Mouse (Mus musculus) liver, embryonic 16.5 days (tissue): ENCODE results near the gene S1pr3. TPM values are rescaled to one million over a fixed set of nuclear protein-coding genes. Genes with fewer than 3 reads are reported as not detected.
A peak's percentile ranks its signal among the peaks of the same experiment; 100 is the strongest.

ENCODE experiments used
- ATAC-seq: fragments of 200-750 bp; cut with Nextera tagmentation; 2 replicates; pipeline ENCODE4 v1.8.0; 2017; ENCODE audit warnings: low read depth, mild to moderate bottlenecking, moderate number of reproducible peaks, moderate library complexity
- H3K27ac ChIP-seq: fragments of 300-500 bp; sonication (generic); 2 replicates; pipeline ENCODE4 v1.5.1; 2014; ENCODE audit warnings: mild to moderate bottlenecking, low read length
- H3K27me3 ChIP-seq: fragments of 300-500 bp; sonication (generic); 2 replicates; pipeline ENCODE4 v1.6.1; 2014; ENCODE audit warnings: low read depth, low read length, mixed read lengths; ENCODE audit not compliant: control insufficient read depth, insufficient read depth
- H3K36me3 ChIP-seq: fragments of 300-500 bp; sonication (generic); 2 replicates; pipeline ENCODE4 v1.6.1; 2014; ENCODE audit warnings: mild to moderate bottlenecking; ENCODE audit not compliant: control insufficient read depth, insufficient read depth
- H3K4me1 ChIP-seq: fragments of 300-500 bp; sonication (generic); 2 replicates; pipeline ENCODE4 v1.6.1; 2014; ENCODE audit warnings: low read depth, low read length, mixed read lengths; ENCODE audit not compliant: control insufficient read depth
- H3K4me2 ChIP-seq: fragments of 300-500 bp; sonication (generic); 2 replicates; pipeline ENCODE4 v1.6.1; 2014; ENCODE audit warnings: low read depth, low read length, mixed read lengths
- H3K4me3 ChIP-seq: fragments of 300-500 bp; sonication (generic); 2 replicates; pipeline ENCODE4 v1.5.1; 2014; ENCODE audit warnings: low read depth, mild to moderate bottlenecking, low read length
- H3K9ac ChIP-seq: fragments of 300-500 bp; sonication (generic); 2 replicates; pipeline ENCODE4 v1.6.1; 2014; ENCODE audit warnings: low read depth, low read length
- H3K9me3 ChIP-seq: fragments of 300-500 bp; sonication (generic); replicated peaks from 2 replicates; pipeline ENCODE4 v1.6.1; 2016; ENCODE audit warnings: low read length; ENCODE audit not compliant: control insufficient read depth
- WGBS: fragments of 180-500 bp; shearing (Covaris S2); extraction: QIAGEN DNeasy Blood & Tissue Kit; methylation state at CpG from one replicate; pipeline ENCODE4 v1.1.7; 2014; ENCODE audit not compliant: insufficient replicate concordance; 5-methylcytosine and 5-hydroxymethylcytosine counted together
- polyA plus RNA-seq: library from polyadenylated mRNA; unstranded; fragments of >200 nt; fragmentation: Nextera tagmentation; extraction: Ambion mirVana; gene quantifications from 2 replicates; pipeline ENCODE4 v1.2.1, GENCODE M21; 2015

The S1pr3 gene
- polyA plus RNA-seq: 1.2 and 1.5 TPM in 2 replicates

DNA sequence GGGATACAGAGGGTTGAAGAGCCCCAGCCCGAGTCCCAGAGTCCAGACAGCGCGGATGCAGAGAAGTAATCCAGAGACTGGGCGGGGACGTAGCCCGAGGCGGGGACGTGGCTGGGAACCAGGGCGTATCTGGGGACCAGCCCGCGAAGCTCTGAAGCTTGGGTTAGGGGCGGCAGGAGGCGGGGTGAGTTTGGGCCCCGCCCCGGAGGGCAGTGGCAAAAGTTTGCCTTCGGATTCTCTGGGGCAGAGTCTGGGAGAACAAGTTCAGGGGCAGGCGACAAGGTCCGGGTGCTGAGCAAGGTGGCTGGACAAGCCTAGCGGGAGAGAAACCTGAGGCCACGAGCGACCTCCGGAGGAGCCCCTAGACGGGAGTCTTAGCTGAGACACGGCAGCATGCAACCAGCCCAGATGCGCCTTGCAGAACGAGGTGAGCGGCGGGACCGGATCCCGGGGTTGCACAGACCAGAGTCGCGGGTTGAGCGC lies at the start of gene S1pr3:
Gene S1pr3 (plus strand): TSS at position 121 of the 483 bp plus-strand sequence.
- WGBS: under 1% methylated on average over 33 of the region's 33 CpGs
- H3K27me3 ChIP-seq: peaks cover 28% of the 10 kb centered on the region
- no peaks in the 10 kb centered on the region for H3K36me3 ChIP-seq
- peak within 1 kb of the TSS; percentile 45 for H3K4me3 ChIP-seq
- no peaks in the 10 kb centered on the region for H3K9me3 ChIP-seq
- no peaks in the 10 kb centered on the region; the same call in 1 of the 2 replicates for H3K4me1 ChIP-seq
- peak; percentile 41; the same call in 1 of the 2 replicates for ATAC-seq
- no peak within 1 kb of the TSS; the same call in 1 of the 2 replicates for H3K9ac ChIP-seq
- H3K4me2 ChIP-seq: peak within 1 kb of the TSS; percentile 53
- H3K27ac ChIP-seq: no peak within 1 kb of the TSS

DNA sequence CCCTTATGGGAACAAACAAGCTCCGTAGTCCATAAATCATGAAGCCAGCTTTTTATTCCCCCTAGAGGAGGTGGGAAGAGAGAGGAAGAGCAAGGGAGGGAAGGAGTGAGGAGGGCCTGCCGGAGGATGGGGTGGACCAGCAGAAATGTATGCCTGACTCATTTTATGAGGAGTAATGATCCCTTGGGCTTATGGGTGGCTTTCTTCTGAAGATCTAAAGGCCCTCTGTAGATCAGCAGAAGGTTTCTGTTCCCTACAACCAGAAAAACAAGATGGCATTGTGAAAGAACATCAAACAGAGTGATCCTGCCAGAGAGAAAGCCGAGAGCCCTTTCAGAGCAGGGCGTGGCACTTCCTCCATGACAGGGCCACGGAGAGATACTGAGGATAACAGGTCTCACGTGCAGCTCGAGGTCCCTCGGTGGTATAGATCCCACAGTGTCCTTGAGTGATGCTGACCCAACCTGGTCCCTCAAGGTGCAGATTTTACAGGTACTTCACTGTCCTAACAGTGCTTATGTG lies 47.9 kb upstream of the S1pr3 start:
- Histone ChIP-seq H3K36me3 (no peaks in the 10 kb centered on the region), H3K27ac (no peak overlapping the region), H3K9ac (no peak overlapping the region), H3K4me2 (no peak overlapping the region), H3K9me3 (no peaks in the 10 kb centered on the region), H3K4me3 (no peak overlapping the region), H3K4me1 (no peaks in the 10 kb centered on the region), H3K27me3 (no peaks in the 10 kb centered on the region)
- 37% methylated on average over 8 of the region's 8 CpGs for WGBS
- no peak for ATAC-seq

DNA sequence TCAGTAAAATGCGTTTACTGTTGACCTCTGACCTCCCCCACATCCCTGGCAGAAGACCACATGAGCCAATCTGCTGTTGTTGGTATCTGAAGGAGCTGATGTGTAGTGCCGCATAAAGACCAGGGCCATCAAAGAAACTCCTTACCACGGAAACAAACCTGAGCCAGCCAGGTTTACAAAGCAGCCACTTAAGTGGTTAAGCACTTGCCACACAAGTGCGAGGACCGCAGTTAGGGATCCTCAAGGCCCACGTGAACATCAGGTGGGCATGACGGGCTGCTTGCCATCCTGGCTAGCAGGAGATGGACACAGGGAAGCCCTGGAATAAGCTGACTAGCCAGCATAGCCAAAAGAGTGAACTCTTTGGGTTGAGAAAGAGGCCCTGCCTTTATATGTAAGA lies 45.0 kb upstream of the S1pr3 start:
- 66% methylated on average over 7 of the region's 7 CpGs for WGBS
- ATAC-seq: no peak
- no peak overlapping the region for H3K27ac ChIP-seq
- no peaks in the 10 kb centered on the region for H3K9me3 ChIP-seq
- no peak overlapping the region for H3K4me2 ChIP-seq
- H3K9ac ChIP-seq: no peak overlapping the region
- no peaks in the 10 kb centered on the region for H3K4me1 ChIP-seq
- H3K36me3 ChIP-seq: no peaks in the 10 kb centered on the region
- no peaks in the 10 kb centered on the region for H3K27me3 ChIP-seq
- no peak overlapping the region for H3K4me3 ChIP-seq

DNA sequence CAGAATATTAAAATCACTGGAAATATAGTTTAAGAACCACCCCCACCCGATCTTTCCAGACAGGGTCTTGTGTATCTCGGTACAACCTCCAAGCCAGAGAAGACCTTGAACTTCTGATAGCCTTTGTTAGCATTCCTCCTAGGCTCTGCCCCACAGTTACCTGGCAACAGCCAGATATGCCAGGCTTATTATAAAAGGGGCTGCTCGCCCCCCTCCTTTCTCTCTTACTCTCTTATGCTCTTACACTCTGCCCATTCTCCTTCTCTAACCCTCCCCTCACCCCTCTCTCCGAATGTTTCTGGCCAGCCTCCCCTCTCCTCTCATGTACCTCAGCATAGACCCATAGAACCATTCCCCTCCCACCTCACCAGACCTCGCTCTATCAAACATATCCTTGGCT lies 44.5 kb upstream of the S1pr3 start:
- 52% methylated on average over 5 of the region's 5 CpGs for WGBS
- H3K4me2 ChIP-seq: no peak overlapping the region
- no peaks in the 10 kb centered on the region for H3K27me3 ChIP-seq
- no peaks in the 10 kb centered on the region for H3K9me3 ChIP-seq
- H3K36me3 ChIP-seq: no peaks in the 10 kb centered on the region
- no peak for ATAC-seq
- H3K27ac ChIP-seq: no peak overlapping the region
- H3K9ac ChIP-seq: no peak overlapping the region
- H3K4me3 ChIP-seq: no peak overlapping the region
- H3K4me1 ChIP-seq: no peaks in the 10 kb centered on the region

DNA sequence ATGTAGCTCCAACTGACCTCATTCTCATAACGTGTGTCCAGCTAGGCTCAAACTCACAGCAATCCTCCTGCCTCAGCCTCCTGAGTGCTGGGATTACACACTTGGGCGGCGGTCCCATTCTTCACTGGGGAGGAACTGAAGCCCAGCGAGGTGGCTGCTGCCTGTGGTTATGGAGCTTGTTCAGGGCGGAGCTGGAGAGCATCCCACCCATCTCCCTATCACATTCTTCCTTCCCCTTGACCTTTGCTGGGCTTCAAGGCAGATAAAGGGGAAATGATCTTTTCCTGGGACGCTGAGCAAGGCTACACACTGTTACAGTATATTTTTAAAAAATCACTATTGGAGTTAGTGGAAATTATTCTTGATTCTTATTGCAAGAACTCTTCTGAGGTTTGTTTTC lies 43.2 kb upstream of the S1pr3 start:
- Histone ChIP-seq H3K9me3 (no peaks in the 10 kb centered on the region), H3K4me3 (no peak overlapping the region), H3K27me3 (no peaks in the 10 kb centered on the region), H3K27ac (no peak overlapping the region), H3K4me1 (no peaks in the 10 kb centered on the region), H3K9ac (no peak overlapping the region), H3K4me2 (no peak overlapping the region), H3K36me3 (no peaks in the 10 kb centered on the region)
- WGBS: 45% methylated on average over 6 of the region's 6 CpGs
- no peak for ATAC-seq

DNA sequence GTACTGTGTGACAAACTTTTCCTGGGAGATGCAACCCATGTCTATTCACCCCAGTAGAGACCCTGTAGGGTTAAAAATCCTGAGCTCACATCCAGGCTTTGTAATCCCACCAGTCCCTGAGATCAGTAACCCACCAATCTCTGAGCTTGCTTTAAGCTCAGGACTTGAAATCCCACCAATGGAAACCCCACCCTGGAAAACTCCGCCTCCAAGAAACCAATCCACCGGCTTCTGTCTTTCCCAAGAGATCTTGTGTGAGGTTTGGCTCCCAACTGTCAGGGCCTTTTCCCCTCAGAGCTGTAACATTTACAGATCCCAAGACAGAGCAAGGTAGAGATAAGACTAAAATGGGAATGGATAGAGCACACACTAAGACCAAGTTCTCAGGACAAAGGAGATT lies 40.1 kb upstream of the S1pr3 start:
- no peak overlapping the region for H3K27ac ChIP-seq
- no peak for ATAC-seq
- WGBS: 53% methylated on average over 2 of the region's 2 CpGs

DNA sequence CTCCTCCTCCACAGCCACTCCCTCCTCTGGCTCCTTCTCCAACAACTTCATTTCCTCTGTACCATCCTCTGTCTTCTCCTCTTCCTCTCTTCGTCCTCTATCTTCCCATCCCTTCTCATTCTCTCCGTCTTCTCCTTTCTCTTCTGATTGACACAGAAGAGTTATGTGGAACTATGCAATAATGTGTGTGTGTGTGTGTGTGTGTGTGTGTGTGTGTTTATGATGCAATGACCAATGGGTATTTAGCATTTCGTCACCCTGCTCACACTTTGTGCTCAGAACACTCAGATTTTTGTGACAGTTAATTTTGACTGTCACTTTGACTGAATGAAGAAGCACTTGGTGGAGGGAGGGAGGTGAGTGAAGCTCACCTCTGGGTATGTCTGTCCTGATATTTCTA lies 39.1 kb upstream of the S1pr3 start:
- Histone ChIP-seq H3K27ac (no peak overlapping the region), H3K9me3 (no peaks in the 10 kb centered on the region), H3K4me2 (no peak overlapping the region), H3K4me1 (no peaks in the 10 kb centered on the region), H3K27me3 (no peaks in the 10 kb centered on the region), H3K36me3 (no peaks in the 10 kb centered on the region), H3K9ac (no peak overlapping the region), H3K4me3 (no peak overlapping the region)
- no peak for ATAC-seq
- 38% methylated on average over 3 of the region's 3 CpGs for WGBS

More for the DNA sequence above, 40.1 kb upstream of the S1pr3 start:
- Histone ChIP-seq H3K4me3 (no peak overlapping the region), H3K9ac (no peak overlapping the region), H3K4me1 (no peaks in the 10 kb centered on the region), H3K36me3 (no peaks in the 10 kb centered on the region), H3K4me2 (no peak overlapping the region), H3K9me3 (no peaks in the 10 kb centered on the region), H3K27me3 (no peaks in the 10 kb centered on the region)

DNA sequence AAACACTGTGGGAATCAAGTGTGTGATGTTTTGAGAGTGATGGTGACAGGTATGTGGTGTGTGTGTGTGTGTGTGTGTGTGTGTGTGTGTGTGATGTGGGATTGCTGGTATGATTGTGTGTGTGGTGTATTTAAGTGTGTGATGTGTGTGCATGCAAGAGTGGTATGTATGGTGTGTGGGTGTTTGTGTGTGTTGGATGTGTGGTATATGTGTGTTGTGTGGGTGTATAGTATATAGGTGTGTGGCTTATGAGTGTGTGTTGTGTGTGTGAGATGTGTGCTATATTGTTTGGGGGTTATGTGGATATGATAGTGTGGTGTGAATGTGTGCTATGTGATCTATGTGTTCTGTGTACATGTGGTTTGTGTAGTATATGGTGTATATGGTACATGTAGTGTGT lies 35.4 kb upstream of the S1pr3 start:
- ATAC-seq: no peak
- no peaks in the 10 kb centered on the region for H3K9me3 ChIP-seq
- H3K36me3 ChIP-seq: no peaks in the 10 kb centered on the region
- H3K27ac ChIP-seq: no peak overlapping the region
- H3K27me3 ChIP-seq: no peaks in the 10 kb centered on the region
- H3K4me3 ChIP-seq: no peak overlapping the region
- H3K9ac ChIP-seq: no peak overlapping the region
- H3K4me1 ChIP-seq: no peaks in the 10 kb centered on the region
- H3K4me2 ChIP-seq: no peak overlapping the region

DNA sequence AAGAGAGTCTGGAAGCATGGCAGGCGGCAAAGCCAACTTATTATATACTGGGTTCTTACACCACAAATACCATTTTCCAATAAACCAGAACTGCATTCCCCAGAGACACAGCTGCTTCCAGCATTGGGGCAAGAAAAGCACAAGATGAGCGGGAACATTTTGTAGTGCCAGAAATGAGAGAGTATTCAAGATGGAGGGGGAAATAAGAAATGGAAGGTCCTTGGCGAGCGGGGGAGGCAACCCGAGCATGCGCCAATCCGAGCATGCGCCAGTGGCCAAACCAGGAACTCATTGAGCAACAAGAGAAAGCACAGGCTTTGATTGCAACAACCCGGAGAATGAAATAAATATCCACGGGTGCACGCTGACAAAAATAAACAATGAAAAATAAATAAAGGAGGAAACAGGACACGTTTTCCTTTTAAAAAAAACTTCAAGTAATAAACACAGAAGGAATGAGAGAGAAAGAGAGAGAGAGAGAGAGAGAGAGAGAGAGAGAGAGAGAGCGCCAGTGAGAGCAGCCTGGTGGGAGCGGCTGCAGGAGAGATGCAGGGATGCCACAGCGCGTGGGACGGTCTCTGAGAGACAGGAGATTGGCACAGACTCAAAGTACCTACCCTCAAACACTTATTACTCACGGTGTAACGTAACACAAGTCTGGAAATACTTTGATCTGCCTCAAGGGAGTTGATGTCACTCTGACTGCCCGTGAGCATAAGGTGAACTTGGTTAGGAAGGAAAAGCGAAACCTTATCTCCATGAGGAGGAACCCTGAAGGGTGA lies 34.2 kb upstream of the S1pr3 start:
- H3K9ac ChIP-seq: no peak overlapping the region
- no peak overlapping the region for H3K27ac ChIP-seq
- H3K9me3 ChIP-seq: no peaks in the 10 kb centered on the region
- H3K4me3 ChIP-seq: no peak overlapping the region
- no peaks in the 10 kb centered on the region for H3K4me1 ChIP-seq
- H3K27me3 ChIP-seq: no peaks in the 10 kb centered on the region
- no peak for ATAC-seq
- 71% methylated on average over 21 of the region's 21 CpGs for WGBS
- H3K4me2 ChIP-seq: no peak overlapping the region
- H3K36me3 ChIP-seq: no peaks in the 10 kb centered on the region
